Mouse (Mus musculus): Measurements from ENCODE around the gene Nrip2.

GRCm38 (mm10) chr6:128435474-128435873 is 36.4 kb downstream of the Nrip2 start:
- TF ChIP-seq CTCF (IDR thresholded peaks at IDR 0.05; ENCODE audit: low read depth), result no peak
- no peak for TF ChIP-seq EP300 (IDR thresholded peaks at IDR 0.05; ENCODE audit: low read depth)
